Mouse (Mus musculus) heart, embryonic 12.5 days (tissue): Measurements from ENCODE around the gene 1500009C09Rik. TPM values are rescaled to one million over a fixed set of nuclear protein-coding genes. Genes with fewer than 3 reads are reported as not detected.
A peak's percentile ranks its signal among the peaks of the same experiment; 100 is the strongest.

ENCODE experiments used
- ATAC-seq: fragments of 200-750 bp; cut with Nextera tagmentation; 2 replicates; pipeline ENCODE4 v1.8.0; 2017; ENCODE audit warnings: moderate TSS enrichment, moderate library complexity; ENCODE audit not compliant: insufficient number of reproducible peaks, low FRiP score
- H3K27ac ChIP-seq: fragments of 300-500 bp; sonication (generic); 2 replicates; pipeline ENCODE4 v1.5.1; 2016; ENCODE audit warnings: mild to moderate bottlenecking, moderate library complexity; ENCODE audit not compliant: poor library complexity, severe bottlenecking
- H3K27me3 ChIP-seq: fragments of 300-500 bp; sonication (generic); replicated peaks from 2 replicates; pipeline ENCODE4 v1.6.1; 2016; ENCODE audit warnings: mild to moderate bottlenecking, moderate library complexity
- H3K36me3 ChIP-seq: fragments of 300-500 bp; sonication (generic); 2 replicates; pipeline ENCODE4 v1.6.1; 2016; ENCODE audit warnings: mild to moderate bottlenecking, moderate library complexity
- H3K4me1 ChIP-seq: fragments of 300-500 bp; sonication (generic); replicated peaks from 2 replicates; pipeline ENCODE4 v1.6.1; 2016; ENCODE audit warnings: mild to moderate bottlenecking
- H3K4me2 ChIP-seq: fragments of 300-500 bp; sonication (generic); 2 replicates; pipeline ENCODE4 v1.6.1; 2016; ENCODE audit warnings: mild to moderate bottlenecking, moderate library complexity
- H3K4me3 ChIP-seq: fragments of 300-500 bp; sonication (generic); 2 replicates; pipeline ENCODE4 v1.5.1; 2016; ENCODE audit warnings: mild to moderate bottlenecking
- H3K9ac ChIP-seq: fragments of 300-500 bp; sonication (generic); 2 replicates; pipeline ENCODE4 v1.6.1; 2016; ENCODE audit warnings: mild to moderate bottlenecking, moderate library complexity
- H3K9me3 ChIP-seq: fragments of 300-500 bp; sonication (generic); replicated peaks from 2 replicates; pipeline ENCODE4 v1.6.1; 2016; ENCODE audit warnings: mild to moderate bottlenecking, moderate library complexity
- WGBS: fragments of 180-500 bp; shearing (Covaris S2); methylation state at CpG from one replicate; pipeline ENCODE4 v1.1.7; 2016; 5-methylcytosine and 5-hydroxymethylcytosine counted together
- polyA plus RNA-seq: library from polyadenylated mRNA; unstranded; fragments of >200 nt; fragmentation: Nextera tagmentation; extraction: Ambion mirVana; gene quantifications from 2 replicates; pipeline ENCODE4 v1.2.1, GENCODE M21; 2016

1500009C09Rik gene
- polyA plus RNA-seq, 1 experiment from 2014 or later: not detected

DNA sequence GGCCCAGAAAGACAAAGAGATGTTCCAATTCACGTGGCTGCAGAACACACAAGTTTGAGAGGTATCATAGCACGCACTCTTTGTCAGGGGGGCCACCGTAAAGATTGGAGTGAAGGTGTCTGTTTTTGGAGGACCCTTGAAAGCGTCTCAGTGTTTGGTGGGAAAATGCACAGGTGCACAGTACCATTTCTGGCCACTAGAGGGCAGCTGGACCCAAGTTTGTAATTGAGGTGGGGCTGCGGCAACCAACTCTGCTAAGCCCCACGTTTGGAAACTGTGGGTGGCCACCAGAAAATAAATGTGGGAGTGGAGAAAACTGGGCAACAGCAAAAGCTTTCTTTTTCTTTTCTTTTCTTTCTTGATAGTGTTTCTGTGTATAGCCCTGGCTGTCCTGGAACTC lies 14.2 kb downstream of the 1500009C09Rik start:
- H3K9me3 ChIP-seq: no peaks in the 10 kb centered on the region
- H3K36me3 ChIP-seq: no peaks in the 10 kb centered on the region
- ATAC-seq: no peak
- no peak overlapping the region for H3K9ac ChIP-seq
- 11% methylated on average over 6 of the region's 6 CpGs for WGBS
- H3K4me1 ChIP-seq: peaks cover 30% of the 10 kb centered on the region
- peaks cover 7% of the 10 kb centered on the region for H3K27me3 ChIP-seq
- H3K4me2 ChIP-seq: no peak overlapping the region
- no peak overlapping the region for H3K27ac ChIP-seq
- no peak overlapping the region for H3K4me3 ChIP-seq

DNA sequence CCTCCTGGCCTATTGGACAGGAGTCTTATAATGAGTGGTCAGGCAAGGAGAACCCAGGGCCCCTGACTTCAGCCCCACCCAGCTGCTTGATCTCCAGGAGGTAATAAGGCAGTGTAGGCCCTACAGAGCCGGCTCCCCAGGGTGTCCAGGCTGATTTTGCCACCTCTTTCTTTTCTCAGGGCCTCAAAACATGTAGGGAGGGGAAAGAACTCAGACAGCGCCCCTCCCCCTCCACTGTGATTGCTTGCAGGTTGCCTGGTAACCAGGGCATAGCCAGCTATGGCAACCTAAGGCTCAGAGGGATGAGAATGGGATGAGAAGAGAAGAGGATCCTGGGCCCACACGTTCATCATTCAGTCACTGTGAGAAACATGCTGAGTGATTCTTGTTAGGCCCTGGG lies 16.0 kb downstream of the 1500009C09Rik start:
- H3K27ac ChIP-seq: no peak overlapping the region
- no peaks in the 10 kb centered on the region for H3K9me3 ChIP-seq
- H3K4me1 ChIP-seq: peaks cover 22% of the 10 kb centered on the region
- no peak for ATAC-seq
- no peaks in the 10 kb centered on the region for H3K36me3 ChIP-seq
- H3K27me3 ChIP-seq: peaks cover 23% of the 10 kb centered on the region
- H3K4me3 ChIP-seq: no peak overlapping the region
- H3K4me2 ChIP-seq: no peak overlapping the region
- 38% methylated on average over 3 of the region's 3 CpGs for WGBS
- peak overlapping the region; percentile 6; the same call in 1 of the 2 replicates for H3K9ac ChIP-seq

GRCm38 (mm10) chr15:82268783-82269182 lies 16.6 kb downstream of the 1500009C09Rik start:
- H3K9me3 ChIP-seq: no peaks in the 10 kb centered on the region
- H3K27me3 ChIP-seq: peaks cover 29% of the 10 kb centered on the region
- H3K36me3 ChIP-seq: no peaks in the 10 kb centered on the region
- 85% methylated on average over 9 of the region's 9 CpGs for WGBS
- H3K4me3 ChIP-seq: no peak overlapping the region
- no peak overlapping the region for H3K27ac ChIP-seq
- peaks cover 22% of the 10 kb centered on the region for H3K4me1 ChIP-seq
- H3K4me2 ChIP-seq: no peak overlapping the region
- no peak for ATAC-seq
- no peak overlapping the region for H3K9ac ChIP-seq

GRCm38 (mm10) chr15:82271201-82271600 lies 19.0 kb downstream of the 1500009C09Rik start:
- H3K27ac ChIP-seq: no peak overlapping the region
- no peaks in the 10 kb centered on the region for H3K36me3 ChIP-seq
- H3K9me3 ChIP-seq: no peaks in the 10 kb centered on the region
- H3K9ac ChIP-seq: no peak overlapping the region
- no peak overlapping the region for H3K4me3 ChIP-seq
- ATAC-seq: no peak
- WGBS: 6% methylated on average over 5 of the region's 5 CpGs
- H3K4me2 ChIP-seq: no peak overlapping the region
- H3K27me3 ChIP-seq: peaks cover 54% of the 10 kb centered on the region
- H3K4me1 ChIP-seq: peaks cover 33% of the 10 kb centered on the region

DNA sequence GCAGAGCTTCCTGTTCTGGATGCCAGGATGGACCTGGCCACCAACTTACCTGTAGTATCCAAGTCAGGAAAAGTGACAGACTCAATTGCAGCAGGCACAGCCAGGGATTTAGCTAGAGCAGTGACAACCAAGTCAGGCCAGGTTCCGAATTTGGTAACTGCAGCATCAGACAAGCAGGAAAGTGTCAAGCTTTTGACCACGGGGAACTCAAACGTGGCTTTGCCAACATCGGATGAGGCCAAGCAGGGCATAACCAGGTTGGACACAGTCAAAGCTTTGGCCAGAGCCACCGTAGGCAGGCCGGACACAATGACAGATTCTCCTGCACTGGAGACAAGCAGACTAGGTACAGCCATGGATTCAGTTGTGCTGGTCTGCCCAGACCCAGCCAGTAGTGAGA lies 20.1 kb downstream of the 1500009C09Rik start:
- Histone ChIP-seq H3K4me1 (peaks cover 33% of the 10 kb centered on the region), H3K27ac (no peak overlapping the region), H3K4me2 (no peak overlapping the region), H3K36me3 (no peaks in the 10 kb centered on the region), H3K9ac (no peak overlapping the region), H3K9me3 (no peaks in the 10 kb centered on the region), H3K4me3 (no peak overlapping the region), H3K27me3 (peaks cover 65% of the 10 kb centered on the region)
- ATAC-seq: no peak
- WGBS: 82% methylated on average over 6 of the region's 6 CpGs

DNA sequence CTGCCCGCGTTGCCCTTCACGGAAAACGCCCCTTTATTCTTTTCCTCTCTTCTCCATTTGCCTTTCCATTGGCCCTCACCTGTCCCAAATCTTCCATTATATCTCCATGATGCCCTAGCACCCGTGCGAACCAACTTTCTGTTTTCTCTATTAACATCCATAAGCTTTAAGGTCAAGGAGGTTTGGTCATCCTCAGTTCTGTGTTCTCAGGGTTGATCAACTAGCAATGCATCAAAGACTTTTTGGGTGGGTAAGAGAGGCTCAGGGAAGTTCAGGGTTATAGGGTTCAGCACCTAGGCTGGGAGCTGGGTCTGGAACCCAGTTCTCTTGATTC lies 22.4 kb downstream of the 1500009C09Rik start, which contains the start of gene Sept3:
Sept3 (plus strand) TSS at position 301 of the 334 bp plus-strand sequence.
- H3K9me3 ChIP-seq: no peaks in the 10 kb centered on the region
- peak within 1 kb of the TSS; percentile 55 for H3K4me3 ChIP-seq
- no peak within 1 kb of the TSS for H3K27ac ChIP-seq
- no peaks in the 10 kb centered on the region for H3K36me3 ChIP-seq
- peaks cover 72% of the 10 kb centered on the region for H3K27me3 ChIP-seq
- no peak for ATAC-seq
- peaks cover 27% of the 10 kb centered on the region for H3K4me1 ChIP-seq
- 28% methylated on average over 6 of the region's 6 CpGs for WGBS
- H3K9ac ChIP-seq: peak within 1 kb of the TSS; percentile 59
- peak within 1 kb of the TSS; percentile 93 for H3K4me2 ChIP-seq

GRCm38 (mm10) chr15:82274927-82275901 lies 23.0 kb downstream of the 1500009C09Rik start:
- H3K4me3 ChIP-seq: peak overlapping the region; percentile 55
- WGBS: 3% methylated on average over 81 of the region's 86 CpGs
- H3K9ac ChIP-seq: peak overlapping the region; percentile 59
- H3K36me3 ChIP-seq: no peaks in the 10 kb centered on the region
- peaks cover 70% of the 10 kb centered on the region for H3K27me3 ChIP-seq
- H3K4me1 ChIP-seq: peaks cover 22% of the 10 kb centered on the region
- H3K4me2 ChIP-seq: peak overlapping the region; percentile 93
- H3K9me3 ChIP-seq: no peaks in the 10 kb centered on the region
- peak; percentile 36; the same call in 1 of the 2 replicates for ATAC-seq
- H3K27ac ChIP-seq: no peak overlapping the region

GRCm38 (mm10) chr15:82277591-82277990 lies 25.4 kb downstream of the 1500009C09Rik start:
- no peaks in the 10 kb centered on the region for H3K9me3 ChIP-seq
- peaks cover 57% of the 10 kb centered on the region for H3K27me3 ChIP-seq
- no peak overlapping the region; the same call in 1 of the 2 replicates for H3K9ac ChIP-seq
- WGBS: 57% methylated on average over 5 of the region's 5 CpGs
- no peak overlapping the region for H3K4me3 ChIP-seq
- H3K4me1 ChIP-seq: peaks cover 22% of the 10 kb centered on the region
- H3K36me3 ChIP-seq: no peaks in the 10 kb centered on the region
- no peak for ATAC-seq
- no peak overlapping the region for H3K4me2 ChIP-seq
- H3K27ac ChIP-seq: no peak overlapping the region

- Histone ChIP-seq H3K4me2 (no peak overlapping the region; the same call in 1 of the 2 replicates), H3K27me3 (peaks cover 29% of the 10 kb centered on the region), H3K4me1 (peaks cover 13% of the 10 kb centered on the region), H3K27ac (no peak overlapping the region), H3K9me3 (no peaks in the 10 kb centered on the region), H3K9ac (0 out of 2 replicates have a peak overlapping the region, but pooled peaks have one; percentile 42), H3K4me3 (no peak overlapping the region), H3K36me3 (no peaks in the 10 kb centered on the region)
- WGBS: 42% methylated on average over 4 of the region's 4 CpGs
- no peak for ATAC-seq
These were observed 28.4 kb downstream of the 1500009C09Rik start for GRCm38 (mm10) chr15:82280638-82281037.

DNA sequence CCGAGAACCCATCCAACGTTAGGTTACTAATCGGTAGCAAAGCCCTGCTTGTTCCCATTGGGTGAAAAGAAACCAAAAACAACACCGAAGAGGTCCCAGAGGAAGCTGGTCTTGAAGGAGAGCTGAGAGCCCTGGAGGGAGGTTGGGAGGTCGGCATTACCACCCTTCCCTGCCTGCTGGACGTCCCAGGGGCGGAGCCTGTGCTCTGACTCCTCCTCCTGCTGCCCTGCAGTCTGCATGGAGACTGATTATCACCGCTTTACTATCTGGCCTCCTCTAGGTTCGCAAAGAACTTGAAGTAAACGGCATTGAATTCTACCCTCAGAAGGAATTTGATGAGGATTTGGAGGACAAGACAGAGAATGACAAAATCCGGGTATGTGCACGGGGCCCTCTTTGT lies 34.0 kb downstream of the 1500009C09Rik start:
- H3K4me3 ChIP-seq: no peak overlapping the region
- no peak for ATAC-seq
- H3K4me2 ChIP-seq: no peak overlapping the region
- no peaks in the 10 kb centered on the region for H3K27me3 ChIP-seq
- WGBS: 49% methylated on average over 12 of the region's 12 CpGs
- H3K9me3 ChIP-seq: no peaks in the 10 kb centered on the region
- H3K36me3 ChIP-seq: no peaks in the 10 kb centered on the region
- H3K4me1 ChIP-seq: no peaks in the 10 kb centered on the region
- H3K9ac ChIP-seq: no peak overlapping the region
- no peak overlapping the region for H3K27ac ChIP-seq

GRCm38 (mm10) chr15:82290252-82290651 lies 38.1 kb downstream of the 1500009C09Rik start:
- Histone ChIP-seq H3K4me3 (no peak overlapping the region), H3K27ac (no peak overlapping the region), H3K27me3 (no peaks in the 10 kb centered on the region), H3K9ac (no peak overlapping the region), H3K4me1 (peaks cover 15% of the 10 kb centered on the region), H3K36me3 (no peaks in the 10 kb centered on the region), H3K9me3 (no peaks in the 10 kb centered on the region), H3K4me2 (no peak overlapping the region)
- no peak for ATAC-seq
- 88% methylated on average over 7 of the region's 7 CpGs for WGBS
